Mouse (Mus musculus) MN1 (cell line): Measurements from ENCODE around the gene Txn1.

Experiments used
- DNase-seq: peaks from one replicate; pipeline ENCODE4 v3.0.0-alpha.2; 2016; ENCODE audit warnings: low spot score

The Txn1 gene

GRCm38 (mm10) chr4:57901210-57901609, 55.0 kb downstream of the Txn1 start:
- no peak for DNase-seq

GRCm38 (mm10) chr4:57896631-57897030, 59.6 kb downstream of the Txn1 start:
- no peak for DNase-seq

GRCm38 (mm10) chr4:57895902-57896301, 60.3 kb downstream of the Txn1 start:
- no peak for DNase-seq

- no peak for DNase-seq
Observed at GRCm38 (mm10) chr4:57895140-57895539, 61.1 kb downstream of the Txn1 start.
